Mouse (Mus musculus): ENCODE results near the gene Rinl. TPM values are rescaled to one million over a fixed set of nuclear protein-coding genes. Genes with fewer than 3 reads are reported as not detected.

The Rinl gene
- total RNA-seq, 2 experiments from 2014 or later, result 2.5 TPM

GRCm38 (mm10) chr7:28824941-28825685 is 36.3 kb downstream of the Rinl start, which contains the start of gene Ech1:
Gene Ech1, plus strand, starts transcription at chr7:28825217.
- DNase-seq, result peak; percentile 83 to 88

- peak in 1 of 2 experiments; percentile 12 for DNase-seq
Observed at GRCm38 (mm10) chr7:28825686-28826401, 37.1 kb downstream of the Rinl start.

- DNase-seq, result no peak
Observed at GRCm38 (mm10) chr7:28826402-28826772, 37.6 kb downstream of the Rinl start.

GRCm38 (mm10) chr7:28827338-28827737 is 38.6 kb downstream of the Rinl start:
- DNase-seq, result peak; percentile 27 to 59

GRCm38 (mm10) chr7:28829821-28830220 is 41.1 kb downstream of the Rinl start:
- DNase-seq, result no peak

GRCm38 (mm10) chr7:28830981-28831380 is 42.2 kb downstream of the Rinl start:
- no peak for DNase-seq

DNA sequence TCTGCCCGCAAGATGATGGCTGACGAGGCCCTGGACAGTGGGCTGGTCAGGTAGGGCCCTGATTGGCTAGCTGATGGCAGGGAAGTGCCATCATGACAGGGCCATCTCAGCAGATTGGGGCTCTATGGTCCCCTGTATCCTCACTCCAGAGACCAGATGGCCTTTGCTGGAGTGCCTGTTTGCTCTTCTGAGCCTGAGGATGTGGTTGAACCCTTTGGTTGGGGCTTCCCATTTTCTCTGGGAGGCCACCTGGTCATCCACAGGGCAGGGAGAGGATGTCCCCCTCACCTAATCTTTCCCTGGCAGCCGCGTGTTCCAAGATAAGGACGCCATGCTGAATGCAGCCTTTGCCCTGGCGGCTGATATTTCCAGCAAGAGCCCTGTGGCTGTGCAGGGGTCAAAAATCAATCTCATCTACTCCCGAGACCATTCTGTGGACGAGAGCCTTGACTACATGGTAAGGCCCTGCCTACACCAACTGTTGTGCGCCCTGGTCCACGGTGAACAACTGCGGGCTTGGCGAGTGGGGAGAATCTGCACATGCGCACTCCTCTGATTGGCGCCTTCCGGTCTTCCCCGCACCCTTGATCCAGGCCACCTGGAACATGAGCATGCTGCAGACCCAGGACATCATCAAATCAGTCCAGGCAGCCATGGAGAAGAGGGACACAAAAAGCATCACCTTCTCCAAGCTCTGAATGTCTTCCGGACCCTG is 42.8 kb downstream of the Rinl start:
- DNase-seq, result no peak

DNA sequence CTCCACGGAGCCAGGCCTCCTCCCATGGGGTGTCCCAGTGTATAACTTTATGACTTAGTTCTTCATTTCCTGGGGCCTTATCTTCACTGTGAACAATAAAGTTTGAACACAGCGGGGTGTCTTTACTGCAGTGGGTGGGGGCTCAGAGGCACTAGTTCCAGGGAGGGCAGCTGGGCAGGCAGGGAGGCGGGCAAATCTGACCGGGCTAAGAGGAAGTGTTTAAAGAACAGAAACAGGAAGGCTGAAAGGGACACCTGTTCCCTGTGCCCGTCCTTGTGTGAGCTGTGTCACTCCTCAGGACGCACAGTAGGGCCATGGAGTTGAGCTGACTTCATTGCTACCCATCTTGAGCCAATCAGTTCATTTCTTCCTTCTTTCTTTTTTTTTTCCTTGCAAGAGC is 43.4 kb downstream of the Rinl start:
- DNase-seq, result no peak

- DNase-seq, result no peak
Observed at GRCm38 (mm10) chr7:28833723-28834347, 45.1 kb downstream of the Rinl start, which contains the start of gene Lgals4. Gene Lgals4, plus strand, starts transcription at chr7:28833854.

- DNase-seq, result no peak
Observed at GRCm38 (mm10) chr7:28836936-28837335, 48.2 kb downstream of the Rinl start.

GRCm38 (mm10) chr7:28838331-28838730 is 49.6 kb downstream of the Rinl start:
- DNase-seq, result no peak

- DNase-seq, result no peak
Observed at GRCm38 (mm10) chr7:28847273-28847672, 58.5 kb downstream of the Rinl start.

Other genes with a start within 250 kb of the Rinl start
- not detected for gene Sycn, start 248.1 kb upstream of the Rinl start, total RNA-seq (2021)
- gene Nccrp1, start 241.7 kb upstream of the Rinl start, total RNA-seq (2021), result under 1 TPM; 0.48 to 0.52 TPM
- gene Samd4b, start 190.8 kb upstream of the Rinl start, total RNA-seq (2021), result 10 to 100 TPM; 66.4 to 79.4 TPM
- 10 to 100 TPM; 15.1 to 15.8 TPM for gene Pak4, start 190.8 kb upstream of the Rinl start, total RNA-seq (2021)
- gene Acp7, start 157.6 kb upstream of the Rinl start, total RNA-seq (2021), result 1 to 10 TPM; 1.2 to 1.7 TPM
- gene Fbxo27, start 96.1 kb upstream of the Rinl start, total RNA-seq (2021), result 10 to 100 TPM; 16.8 to 20.1 TPM
- gene Fbxo17, start 72.2 kb upstream of the Rinl start, total RNA-seq (2021), result 1 to 10 TPM in 1 of 2 experiments, under 1 TPM in 1; 0.92 to 1.3 TPM
- gene Mrps12, start 47.1 kb upstream of the Rinl start, total RNA-seq (2021), result 10 to 100 TPM; 55.7 to 56.6 TPM
- 10 to 100 TPM in 1 of 2 experiments, 1 to 10 TPM in 1; 9.9 to 11.6 TPM for gene Sars2, start 47.0 kb upstream of the Rinl start, total RNA-seq (2021)
- gene Ccer2, start 32.8 kb upstream of the Rinl start, total RNA-seq (2021), result under 1 TPM; 0.38 to 0.45 TPM
- gene Sirt2, start 22.2 kb upstream of the Rinl start, total RNA-seq (2021), result 100 to 1,000 TPM; 156 to 162 TPM
- gene Nfkbib, start 21.5 kb upstream of the Rinl start, total RNA-seq (2021), result 10 to 100 TPM; 25.3 to 29.2 TPM
- gene Hnrnpl, start 19.6 kb downstream of the Rinl start, total RNA-seq (2021), result 100 to 1,000 TPM; 417 to 431 TPM
- 10 to 100 TPM; 60.8 to 61.8 TPM for gene Ech1, start 36.2 kb downstream of the Rinl start, total RNA-seq (2021)
- gene Lgals4, start 44.9 kb downstream of the Rinl start, total RNA-seq (2021), result 1 to 10 TPM; 3.6 to 6.1 TPM
- gene Lgals7, start 74.9 kb downstream of the Rinl start, total RNA-seq (2021), result not detected
- under 1 TPM; 0.22 to 0.35 TPM for gene Capn12, start 92.5 kb downstream of the Rinl start, total RNA-seq (2021)
- gene Actn4, start 173.4 kb downstream of the Rinl start, total RNA-seq (2021), result 100 to 1,000 TPM; 121 to 130 TPM
- gene Eif3k, start 192.9 kb downstream of the Rinl start, total RNA-seq (2021), result 100 to 1,000 TPM; 190 to 196 TPM
- gene Map4k1, start 193.1 kb downstream of the Rinl start, total RNA-seq (2021), result 1 to 10 TPM; 1.7 to 1.9 TPM

All from layer of hippocampus, postnatal 36 days (tissue).